Mouse (Mus musculus) liver, adult (tissue): ENCODE measurements around the gene Tle3.

Experiments
- GATA4 ChIP-seq: IDR thresholded peaks from 2 replicates; pipeline ENCODE4 v1.6.1; 2014; ENCODE audit warnings: mild to moderate bottlenecking, low read length; ENCODE audit not compliant: insufficient replicate concordance

Gene Tle3

DNA sequence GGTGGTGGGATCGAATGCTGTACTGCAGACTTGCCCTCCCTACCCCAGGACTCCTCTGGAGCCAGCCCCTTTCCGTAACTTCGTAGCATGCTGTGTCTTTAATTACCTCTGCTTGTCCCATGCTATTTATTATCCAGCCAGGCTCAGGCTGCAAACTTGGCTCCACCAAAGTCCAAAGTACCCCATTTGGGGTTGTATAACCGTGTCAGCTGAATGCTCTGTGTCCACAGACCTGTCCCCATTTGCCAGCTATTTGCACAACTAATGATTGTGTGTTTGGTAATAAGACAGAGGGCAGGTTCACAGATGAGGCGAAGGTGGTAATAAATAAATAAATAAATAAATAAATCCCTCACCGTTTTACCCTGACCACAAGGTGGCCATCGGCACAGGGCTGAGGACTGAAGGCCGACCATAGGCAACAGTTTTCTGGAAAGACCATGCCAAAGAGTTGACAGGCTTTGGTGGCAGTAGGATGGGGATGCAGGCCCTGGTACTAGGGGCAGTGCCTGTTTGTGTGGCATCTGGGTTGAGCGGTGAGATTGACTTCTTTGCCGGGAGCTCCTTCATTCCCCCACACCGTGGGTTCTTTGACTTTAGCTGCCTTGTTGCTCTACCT is 7.0 kb downstream of the Tle3 start:
- TF ChIP-seq GATA4, result no peak

DNA sequence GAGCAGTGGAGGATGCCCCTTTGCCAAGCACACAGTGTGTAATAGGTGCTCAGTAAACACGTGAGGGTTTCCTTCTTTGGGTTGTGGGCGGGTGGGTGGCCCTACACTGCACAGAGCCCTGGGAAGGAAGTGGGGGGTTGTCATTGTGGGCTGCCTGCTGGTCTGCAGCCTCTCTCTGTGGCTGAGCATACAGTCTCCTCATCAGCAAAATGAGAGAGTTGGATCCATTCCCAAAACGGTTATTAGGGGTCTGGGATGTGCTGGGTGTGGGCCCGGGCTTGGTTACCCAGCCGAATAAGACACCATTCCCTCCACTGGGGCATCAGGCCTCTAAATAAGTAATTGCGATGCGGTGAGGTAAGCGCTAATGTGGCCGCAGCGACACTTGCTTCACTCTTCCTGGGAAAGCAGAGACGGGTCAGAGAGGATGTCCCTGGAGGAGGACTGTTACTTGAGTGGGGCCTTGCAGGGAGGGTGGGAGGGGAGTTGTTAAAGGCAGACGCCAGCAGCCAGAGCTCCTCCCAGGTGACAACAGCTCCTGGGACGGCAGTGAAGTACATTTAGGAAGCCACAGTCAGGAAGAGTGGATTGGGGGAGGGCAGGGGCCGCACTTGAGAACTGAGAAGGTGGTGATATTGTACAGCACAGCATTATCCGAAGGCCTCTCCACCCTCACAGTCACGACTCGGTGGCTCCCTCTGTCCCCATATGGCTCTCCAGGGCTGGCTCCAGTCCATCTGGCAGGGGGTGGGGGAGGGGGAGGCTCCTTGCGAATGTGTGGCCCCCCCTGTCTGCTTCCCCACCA is 8.3 kb downstream of the Tle3 start:
- no peak for TF ChIP-seq GATA4

DNA sequence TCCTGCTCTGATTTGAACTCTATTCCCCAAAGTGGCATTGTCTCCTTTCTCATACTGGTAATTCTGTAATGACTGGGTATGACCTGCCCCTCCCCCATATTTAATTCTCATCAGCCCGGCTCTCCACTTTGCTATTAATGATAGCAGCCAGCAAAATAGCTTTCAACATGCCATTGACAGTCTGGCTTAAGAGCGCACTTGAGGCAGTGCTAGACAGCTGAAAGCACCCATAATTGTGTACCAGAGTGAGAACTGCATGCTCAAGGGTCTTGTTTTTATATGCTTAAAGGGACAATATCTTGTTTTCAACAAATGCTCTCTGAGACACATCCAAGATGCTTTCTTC is 8.9 kb downstream of the Tle3 start:
- no peak for TF ChIP-seq GATA4

DNA sequence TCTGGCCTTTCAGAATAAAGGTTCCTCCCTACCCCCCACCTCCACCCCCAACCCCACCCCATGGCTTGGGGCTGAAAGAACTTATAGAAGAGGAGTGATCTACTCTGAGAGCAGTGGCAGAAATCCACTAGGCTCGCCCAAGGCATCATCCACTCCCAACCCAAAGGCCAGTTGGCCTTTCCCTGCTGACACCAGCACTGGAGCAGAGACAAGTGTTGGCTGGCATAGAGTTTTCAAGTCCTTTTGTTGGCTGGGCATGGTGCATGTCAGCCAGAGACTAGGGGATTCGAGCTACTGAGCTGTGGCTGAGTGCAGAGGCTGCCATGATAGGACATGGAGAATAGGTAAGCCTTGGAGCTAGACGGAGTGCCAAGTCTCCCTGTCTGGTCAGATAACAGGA is 9.3 kb downstream of the Tle3 start:
- TF ChIP-seq GATA4, result no peak

DNA sequence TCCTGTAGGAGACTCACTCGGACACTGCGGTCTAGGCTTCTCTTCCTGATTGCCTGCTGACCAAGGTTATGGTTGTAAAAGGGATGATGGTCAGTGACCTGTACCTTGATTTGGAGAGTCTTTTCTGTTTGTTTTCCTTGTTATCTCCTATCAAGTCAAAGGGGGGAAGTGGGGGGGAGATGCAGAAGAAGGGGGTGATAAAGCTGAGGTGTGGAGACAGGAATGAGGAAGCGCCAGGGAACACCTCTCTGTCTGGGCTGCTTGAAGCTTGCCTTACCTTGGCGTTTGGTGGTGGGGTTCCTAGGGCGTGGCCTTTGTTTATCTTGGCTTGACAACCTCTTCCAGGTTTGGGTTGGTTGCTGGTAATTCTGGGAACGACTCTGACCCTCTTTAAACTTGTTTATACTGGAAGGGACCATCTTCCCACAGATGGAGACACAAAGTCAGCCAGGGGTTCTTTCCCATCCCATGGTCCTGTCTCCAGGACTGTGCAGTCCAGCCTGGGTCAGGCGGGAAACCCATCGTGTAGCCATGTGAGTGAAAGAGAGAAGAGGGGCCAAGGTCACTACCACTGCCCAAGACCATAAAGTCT is 10.5 kb downstream of the Tle3 start:
- TF ChIP-seq GATA4, result no peak

DNA sequence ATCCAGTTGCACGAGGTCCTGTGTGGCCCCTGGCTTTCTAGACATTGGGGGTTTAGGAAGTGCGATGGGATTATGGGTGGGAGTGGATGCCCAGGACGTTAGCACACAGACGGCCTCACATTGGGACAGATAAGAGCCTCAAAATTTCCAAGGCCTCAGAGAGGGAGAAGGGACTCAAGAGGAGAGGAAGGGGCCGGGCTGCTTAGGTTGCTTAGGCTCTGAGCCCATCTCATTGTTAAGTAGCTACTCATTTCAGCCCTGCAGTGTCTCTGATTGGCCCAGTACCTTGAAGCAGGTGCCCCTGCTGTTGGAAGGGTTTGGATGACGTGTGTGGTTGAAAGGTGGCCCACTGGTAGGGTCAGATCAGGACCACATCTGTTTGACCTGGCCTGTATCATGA is 11.9 kb downstream of the Tle3 start:
- no peak for TF ChIP-seq GATA4

DNA sequence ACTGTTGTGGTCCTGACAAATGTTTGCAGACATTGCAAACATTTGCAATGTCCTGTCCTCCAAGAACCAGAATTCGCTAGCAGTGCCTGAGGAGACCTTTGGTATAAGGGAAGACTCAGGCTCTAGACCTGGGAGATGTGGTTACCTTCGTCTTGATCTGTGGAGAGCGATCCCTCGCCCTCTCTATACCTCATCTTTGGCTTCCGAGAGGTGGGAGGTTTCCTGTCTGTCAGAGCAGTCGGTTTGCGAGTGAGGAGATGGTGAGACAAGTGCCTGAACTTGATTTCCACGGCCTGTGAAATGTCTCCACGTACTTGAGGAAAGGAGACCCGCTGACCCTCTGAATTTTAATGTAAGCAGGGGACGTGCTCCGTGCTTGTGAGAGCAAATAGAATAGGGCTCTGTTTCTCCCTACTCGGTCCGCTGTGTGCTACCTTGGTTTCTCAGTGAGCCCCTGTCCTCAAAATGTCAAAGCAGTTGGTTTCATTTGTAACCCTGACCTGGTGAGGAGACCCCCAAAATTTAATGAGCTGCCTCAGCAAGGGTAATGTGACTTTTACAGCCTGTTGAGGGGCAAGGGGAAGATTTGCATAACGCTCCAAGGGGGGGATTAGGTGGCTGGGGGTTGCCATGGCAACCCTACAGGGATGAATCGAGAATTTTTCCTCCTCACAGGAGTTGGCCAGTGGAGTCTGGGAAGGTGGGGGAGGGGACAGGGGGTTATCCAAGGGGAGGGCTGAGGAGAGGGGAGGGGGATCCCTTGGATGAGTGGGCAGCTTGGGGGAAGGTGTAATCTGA is 12.7 kb downstream of the Tle3 start:
- TF ChIP-seq GATA4, result no peak

DNA sequence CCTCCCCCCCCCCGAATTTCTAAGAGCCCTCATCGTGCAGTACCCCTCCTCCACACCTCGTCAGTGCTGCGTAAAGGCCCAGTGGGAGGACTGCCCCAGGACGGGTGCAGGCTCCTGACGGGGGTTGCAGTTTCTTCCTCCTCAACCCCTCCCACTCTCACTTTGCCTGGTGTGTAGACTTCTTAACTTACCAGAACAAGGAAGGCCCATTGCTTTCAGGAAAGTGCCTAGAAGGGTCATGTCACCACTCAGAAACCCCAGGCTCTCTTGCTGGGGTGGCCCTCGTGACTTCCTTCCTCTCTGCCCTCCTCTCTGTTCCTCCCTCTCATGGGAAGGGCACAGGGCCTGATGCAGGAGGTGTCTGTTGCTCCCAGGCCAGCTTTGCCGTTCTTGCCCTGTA is 13.6 kb downstream of the Tle3 start:
- TF ChIP-seq GATA4, result no peak

DNA sequence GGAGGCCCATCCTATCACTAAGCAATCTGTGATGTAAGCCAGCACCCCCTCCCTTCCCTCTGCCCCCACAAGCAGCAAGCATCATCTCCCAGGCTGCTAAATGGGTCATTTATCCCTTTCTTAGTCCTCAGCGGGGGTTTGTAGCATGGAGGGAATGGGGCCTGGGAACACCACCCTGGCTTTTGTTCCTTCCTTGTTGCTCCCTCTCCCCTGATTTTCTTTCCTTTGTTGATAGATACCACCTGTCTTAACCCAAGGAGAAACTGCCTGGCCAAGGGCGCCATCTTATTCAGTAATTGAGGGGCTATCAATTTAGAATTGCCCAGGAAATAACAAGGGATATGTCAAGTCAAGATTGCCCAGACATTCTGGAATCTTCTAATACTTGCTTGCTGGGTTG is 14.1 kb downstream of the Tle3 start:
- no peak for TF ChIP-seq GATA4

DNA sequence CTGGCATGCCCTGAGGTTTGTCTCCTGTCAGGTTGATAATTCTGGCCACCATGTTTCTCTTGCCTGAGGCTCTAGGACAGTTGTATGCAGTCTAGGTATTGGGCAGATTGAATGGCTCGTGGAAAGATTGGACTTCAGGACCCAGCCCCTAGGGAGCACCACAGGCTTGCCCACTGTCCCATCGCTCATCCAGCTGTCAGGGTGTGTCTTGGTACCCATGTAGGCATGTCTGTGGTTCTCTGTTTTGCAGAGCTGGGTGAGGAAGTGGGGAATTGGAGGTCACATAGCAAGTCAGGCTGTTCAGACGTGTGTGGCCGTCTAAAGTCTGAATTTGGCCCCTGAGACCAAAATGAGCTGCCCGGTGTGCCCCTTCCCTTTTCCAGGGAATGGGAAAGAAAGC is 15.6 kb downstream of the Tle3 start:
- TF ChIP-seq GATA4, result no peak

DNA sequence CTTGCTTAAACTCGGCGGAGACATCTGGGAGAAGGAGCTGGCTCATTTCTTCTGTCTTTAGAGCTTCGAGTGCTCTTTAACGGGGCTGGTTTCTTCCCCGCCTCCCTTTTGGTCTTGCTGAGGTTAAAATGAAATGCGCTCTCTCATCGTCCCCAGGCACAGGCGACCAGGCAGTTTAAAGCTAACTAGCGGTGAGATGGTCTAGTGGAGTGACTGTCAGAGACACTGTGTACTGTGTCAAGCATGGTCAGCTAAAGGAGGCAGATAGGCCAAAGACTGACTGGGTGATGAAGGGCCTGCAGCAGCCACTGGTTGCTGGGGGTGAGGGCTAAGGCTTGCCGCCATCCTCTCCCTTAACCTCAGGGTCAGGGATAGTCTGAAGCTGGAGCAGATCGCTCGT is 16.0 kb downstream of the Tle3 start:
- no peak for TF ChIP-seq GATA4

DNA sequence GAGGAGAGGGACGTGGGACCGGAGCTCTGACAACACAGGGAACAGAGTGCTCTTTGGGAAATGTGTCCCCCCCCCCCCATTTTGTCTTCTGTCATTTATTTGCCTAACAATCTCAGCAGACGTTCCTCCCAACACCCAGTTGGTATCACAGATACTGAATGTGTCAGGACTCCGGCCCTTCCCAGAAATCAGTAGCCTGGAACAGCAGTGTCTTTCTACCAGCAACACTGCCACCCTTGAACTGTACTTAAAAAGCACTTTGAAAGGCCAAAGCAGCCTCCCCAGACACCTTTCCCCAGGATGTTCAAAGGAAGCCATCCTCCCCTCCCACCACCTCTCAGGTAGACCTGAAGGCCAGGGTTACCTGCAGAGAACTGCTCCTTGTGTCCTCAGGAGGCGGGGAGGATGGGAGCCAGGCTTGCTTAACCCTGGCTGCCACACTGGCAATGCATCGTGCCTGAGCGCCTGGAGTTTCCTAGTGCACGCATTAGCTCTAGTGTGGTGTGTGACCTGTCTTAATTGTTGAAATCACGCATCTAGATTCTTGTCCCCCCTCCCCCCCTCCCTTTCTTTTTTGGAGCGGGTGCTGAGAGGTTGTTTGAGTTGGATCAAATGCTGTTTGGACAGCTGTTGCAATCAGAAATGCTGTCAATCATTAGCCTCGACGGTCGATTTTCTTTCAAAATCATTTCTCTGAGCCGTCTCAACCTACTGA is 16.7 kb downstream of the Tle3 start:
- TF ChIP-seq GATA4, result no peak

DNA sequence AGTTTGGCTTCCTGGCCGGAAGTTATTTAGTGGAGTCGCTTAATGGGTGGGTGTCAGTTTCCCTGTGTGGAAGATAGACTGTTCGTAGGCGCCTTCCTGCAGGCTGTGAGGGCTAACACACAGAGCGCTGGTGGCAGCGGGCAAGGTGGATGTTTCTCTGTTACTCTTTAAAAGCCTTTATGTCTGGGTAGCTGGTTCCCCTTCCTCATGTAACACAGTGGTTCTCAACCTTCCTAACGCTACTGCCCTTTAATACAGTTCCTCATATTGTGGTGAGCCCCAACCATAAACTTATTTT is 17.2 kb downstream of the Tle3 start:
- TF ChIP-seq GATA4, result no peak

DNA sequence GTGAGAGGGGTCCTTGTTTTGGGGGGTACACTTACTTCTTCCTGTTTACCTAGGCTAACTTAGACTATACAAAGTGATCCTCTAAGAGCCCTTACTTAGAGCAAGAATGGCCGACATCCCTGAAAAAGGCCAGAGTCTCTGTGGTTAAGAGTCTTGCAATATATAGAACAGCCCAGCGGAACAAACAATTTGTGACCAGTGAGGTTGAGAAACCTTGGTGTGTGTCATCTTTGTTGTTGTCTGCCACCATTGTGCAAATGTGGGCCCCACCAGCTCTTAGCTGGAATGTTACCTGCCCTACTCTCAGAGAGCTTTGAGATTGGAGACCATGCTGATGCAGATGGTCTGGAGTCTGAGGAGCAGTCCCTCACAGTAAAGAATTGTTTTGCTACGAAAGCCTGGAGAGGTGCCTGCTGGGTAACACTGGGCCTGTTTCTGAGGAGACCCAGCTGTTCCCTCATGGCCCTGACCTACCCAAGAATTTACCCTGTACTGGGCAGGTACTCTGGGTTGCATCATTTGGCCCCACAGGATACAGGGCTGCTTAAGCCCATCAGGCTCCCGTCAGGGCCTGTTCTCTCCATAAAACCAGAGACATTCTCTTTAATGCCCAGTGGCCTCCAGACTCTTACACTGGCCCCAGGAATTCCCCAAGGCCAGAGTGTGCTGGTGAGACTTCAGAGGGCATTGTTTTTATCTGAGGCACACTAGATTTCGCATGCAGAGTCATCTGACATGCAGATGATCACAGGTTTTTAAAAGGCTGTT is 19.6 kb downstream of the Tle3 start:
- no peak for TF ChIP-seq GATA4

DNA sequence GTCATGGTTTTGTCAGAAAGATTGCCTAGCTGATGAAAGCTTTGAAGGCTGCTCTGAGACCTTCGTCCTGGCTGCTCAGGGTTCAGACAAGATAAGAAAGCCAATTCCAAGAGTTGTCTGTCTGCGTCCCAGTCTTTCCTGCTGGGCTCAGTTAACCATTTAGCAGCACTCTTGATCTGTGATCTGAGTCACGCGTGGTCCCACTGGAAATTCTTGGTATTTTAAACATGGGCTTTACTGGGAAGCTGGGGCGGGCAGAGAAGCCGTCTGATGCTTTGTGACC is 20.1 kb downstream of the Tle3 start:
- no peak for TF ChIP-seq GATA4
